ENCODE assay signal across 16 mouse cellular contexts in the genomic region with DNA sequence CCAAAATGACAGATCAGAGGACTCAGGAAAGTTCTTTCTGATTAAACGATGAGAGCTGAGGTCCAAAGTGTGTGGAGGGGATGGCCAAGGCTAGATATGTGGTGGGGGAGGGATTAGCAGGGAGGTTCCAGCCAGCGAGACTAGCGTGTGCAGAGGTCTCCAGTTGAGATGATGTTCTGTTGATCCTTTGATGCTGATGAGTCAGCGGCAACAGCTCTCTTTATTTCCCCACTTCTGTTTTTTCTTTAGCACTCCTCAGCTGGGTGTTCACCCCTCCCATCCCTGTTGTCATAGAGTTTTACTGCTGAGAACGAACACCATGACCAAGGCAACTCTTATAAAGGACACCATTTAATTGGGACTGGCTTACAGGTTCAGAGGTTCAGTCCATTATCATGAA.
"Had no signal": no experiment of that assay in that cellular context is flagged by ENCODE, and none has a peak within 500 bp of the region (broad histone marks: within the 10 kb centered on the region; RNA-seq: fewer than 3 reads in every experiment).

No protein-coding gene starts in this region.

- DNase-seq: gastrocnemius, adult 2 months; gastrocnemius, postnatal 14 days; gastrocnemius, postnatal 36 days; heart, adult 18-20 months; heart, postnatal 10 days; heart, postnatal 4 days; kidney, adult 18-20 months; kidney, adult 8-10 months; kidney, postnatal 10 days; kidney, postnatal 25 days; kidney, postnatal 4 days; liver; liver, embryonic 13.5 days had no signal

- ATAC-seq: hindbrain, embryonic 16.5 days; inflammation-experienced regulatory T-cells, adult 6 months; intestine, postnatal 0 days had no signal
